Mouse (Mus musculus) lung, postnatal 0 days (tissue): ENCODE data around the gene Setd5. TPM values are rescaled to one million over a fixed set of nuclear protein-coding genes. Genes with fewer than 3 reads are reported as not detected.

Experiments
- ATAC-seq: fragments of 200-750 bp; cut with Nextera tagmentation; 2 replicates; pipeline ENCODE4 v1.8.0; 2017; ENCODE audit warnings: moderate library complexity
- DNase-seq: peaks from one replicate; pipeline ENCODE4 v3.0.0-alpha.2; 2016; ENCODE audit warnings: low spot score
- H3K27ac ChIP-seq: fragments of 300-500 bp; sonication (generic); 2 replicates; pipeline ENCODE4 v1.5.1; 2014; ENCODE audit warnings: antibody characterized with exemption, mild to moderate bottlenecking, low read length, mixed read lengths
- H3K27me3 ChIP-seq: fragments of 300-500 bp; sonication (generic); replicated peaks from 2 replicates; pipeline ENCODE4 v1.6.1; 2014; ENCODE audit warnings: low read length, mixed read lengths; ENCODE audit not compliant: insufficient read depth
- H3K36me3 ChIP-seq: fragments of 300-500 bp; sonication (generic); 2 replicates; pipeline ENCODE4 v1.6.1; 2014; ENCODE audit warnings: low read length, mixed read lengths; ENCODE audit not compliant: insufficient read depth
- H3K4me1 ChIP-seq: fragments of 300-500 bp; sonication (generic); 2 replicates; pipeline ENCODE4 v1.6.1; 2014; ENCODE audit warnings: antibody characterized with exemption, low read depth, low read length, mixed read lengths; ENCODE audit not compliant: insufficient read depth
- H3K4me2 ChIP-seq: fragments of 300-500 bp; sonication (generic); replicated peaks from 2 replicates; pipeline ENCODE4 v1.6.1; 2014; ENCODE audit warnings: low read depth, mild to moderate bottlenecking, low read length, moderate library complexity, mixed read lengths
- H3K4me3 ChIP-seq: fragments of 300-500 bp; sonication (generic); 2 replicates; pipeline ENCODE4 v1.5.1; 2014; ENCODE audit warnings: low read depth, low read length
- H3K9ac ChIP-seq: fragments of 300-500 bp; sonication (generic); replicated peaks from 2 replicates; pipeline ENCODE4 v1.6.1; 2014; ENCODE audit warnings: low read depth, mild to moderate bottlenecking
- H3K9me3 ChIP-seq: fragments of 300-500 bp; sonication (generic); 2 replicates; pipeline ENCODE4 v1.6.1; 2016; ENCODE audit warnings: low read length, mixed read lengths
- CTCF ChIP-seq: IDR thresholded peaks from 2 replicates; pipeline ENCODE4 v1.5.1; 2016; ENCODE audit warnings: antibody characterized with exemption, mild to moderate bottlenecking
- EP300 ChIP-seq: IDR thresholded peaks from 2 replicates; pipeline ENCODE4 v1.6.1; 2016; ENCODE audit warnings: antibody characterized with exemption, mild to moderate bottlenecking, control low read depth
- WGBS: fragments of 180-500 bp; shearing (Covaris S2); extraction: QIAGEN DNeasy Blood & Tissue Kit; methylation state at CpG from one replicate; pipeline ENCODE4 v1.1.7; 2014; 5-methylcytosine and 5-hydroxymethylcytosine counted together
- polyA plus RNA-seq: library from polyadenylated mRNA; unstranded; fragments of >200 nt; fragmentation: Nextera tagmentation; extraction: Ambion mirVana; gene quantifications from 2 replicates; pipeline ENCODE4 v1.2.1, GENCODE M21; 2015

Gene Setd5
- polyA plus RNA-seq, 1 experiment from 2014 or later: 44.2 TPM

- H3K4me1 ChIP-seq: no peaks in the 10 kb centered on the region
- no peak overlapping the region for H3K27ac ChIP-seq
- H3K9me3 ChIP-seq: no peaks in the 10 kb centered on the region
- DNase-seq (no peak), ATAC-seq (no peak)
- no peak overlapping the region for H3K4me2 ChIP-seq
- H3K36me3 ChIP-seq: no peaks in the 10 kb centered on the region
- H3K9ac ChIP-seq: no peak overlapping the region
- no peak for TF ChIP-seq CTCF
- no peak for TF ChIP-seq EP300
- no peak overlapping the region for H3K4me3 ChIP-seq
- 22% methylated on average over 14 of the region's 14 CpGs for WGBS
- no peaks in the 10 kb centered on the region for H3K27me3 ChIP-seq
Measured at GRCm38 (mm10) chr6:113178286-113179194, 101.4 kb downstream of the Setd5 start.

GRCm38 (mm10) chr6:113179195-113179733 is 102.1 kb downstream of the Setd5 start:
- H3K9me3 ChIP-seq: no peaks in the 10 kb centered on the region
- DNase-seq (no peak), ATAC-seq (no peak)
- H3K27ac ChIP-seq: no peak overlapping the region
- no peak overlapping the region for H3K9ac ChIP-seq
- no peaks in the 10 kb centered on the region for H3K27me3 ChIP-seq
- no peak overlapping the region for H3K4me3 ChIP-seq
- TF ChIP-seq CTCF (no peak), EP300 (no peak)
- H3K4me2 ChIP-seq: no peak overlapping the region
- 34% methylated on average over 4 of the region's 4 CpGs for WGBS
- H3K4me1 ChIP-seq: no peaks in the 10 kb centered on the region
- H3K36me3 ChIP-seq: no peaks in the 10 kb centered on the region

- H3K4me2 ChIP-seq: no peak overlapping the region
- no peak overlapping the region for H3K4me3 ChIP-seq
- no peaks in the 10 kb centered on the region for H3K36me3 ChIP-seq
- no peak overlapping the region for H3K27ac ChIP-seq
- WGBS: 52% methylated on average over 9 of the region's 9 CpGs
- ATAC-seq (no peak), DNase-seq (no peak)
- TF ChIP-seq CTCF: no peak
- no peak for TF ChIP-seq EP300
- H3K9me3 ChIP-seq: no peaks in the 10 kb centered on the region
- no peak overlapping the region for H3K9ac ChIP-seq
- H3K4me1 ChIP-seq: no peaks in the 10 kb centered on the region
- no peaks in the 10 kb centered on the region for H3K27me3 ChIP-seq
Measured at GRCm38 (mm10) chr6:113184163-113184562, 107.0 kb downstream of the Setd5 start.

GRCm38 (mm10) chr6:113184866-113185525 is 107.8 kb downstream of the Setd5 start:
- WGBS: 64% methylated on average over 21 of the region's 21 CpGs
- Histone ChIP-seq H3K4me1 (no peaks in the 10 kb centered on the region), H3K36me3 (no peaks in the 10 kb centered on the region), H3K27ac (no peak overlapping the region), H3K4me3 (no peak overlapping the region), H3K9ac (no peak overlapping the region), H3K9me3 (no peaks in the 10 kb centered on the region), H3K27me3 (no peaks in the 10 kb centered on the region), H3K4me2 (no peak overlapping the region)
- ATAC-seq: no peak
- DNase-seq: no peak
- TF ChIP-seq EP300: no peak

GRCm38 (mm10) chr6:113193765-113194460 is 116.7 kb downstream of the Setd5 start:
- DNase-seq (peak; percentile 61), ATAC-seq (peak; percentile 54)
- no peaks in the 10 kb centered on the region for H3K36me3 ChIP-seq
- H3K4me3 ChIP-seq: no peak overlapping the region
- no peaks in the 10 kb centered on the region for H3K9me3 ChIP-seq
- TF ChIP-seq CTCF: no peak
- no peak for TF ChIP-seq EP300
- 3% methylated on average over 41 of the region's 46 CpGs for WGBS
- H3K27ac ChIP-seq: no peak overlapping the region
- peaks cover 23% of the 10 kb centered on the region for H3K27me3 ChIP-seq
- H3K4me2 ChIP-seq: 0 out of 2 replicates have a peak overlapping the region, but pooled peaks have one; percentile 1
- H3K4me1 ChIP-seq: no peaks in the 10 kb centered on the region
- H3K9ac ChIP-seq: no peak overlapping the region

- ATAC-seq (no peak), DNase-seq (no peak)
- Histone ChIP-seq H3K9ac (no peak overlapping the region), H3K4me2 (peak overlapping the region; percentile 59; the same call in 1 of the 2 replicates), H3K27me3 (peaks cover 23% of the 10 kb centered on the region), H3K4me1 (no peaks in the 10 kb centered on the region), H3K4me3 (peak overlapping the region; percentile 34; the same call in 1 of the 2 replicates), H3K27ac (no peak overlapping the region), H3K9me3 (no peaks in the 10 kb centered on the region), H3K36me3 (no peaks in the 10 kb centered on the region)
- no peak for TF ChIP-seq EP300
- no peak for TF ChIP-seq CTCF
- WGBS: 12% methylated on average over 5 of the region's 5 CpGs
Measured at GRCm38 (mm10) chr6:113194517-113194840, 117.3 kb downstream of the Setd5 start.
